Mouse (Mus musculus): ENCODE measurements around the gene Mkrn1.

DNA sequence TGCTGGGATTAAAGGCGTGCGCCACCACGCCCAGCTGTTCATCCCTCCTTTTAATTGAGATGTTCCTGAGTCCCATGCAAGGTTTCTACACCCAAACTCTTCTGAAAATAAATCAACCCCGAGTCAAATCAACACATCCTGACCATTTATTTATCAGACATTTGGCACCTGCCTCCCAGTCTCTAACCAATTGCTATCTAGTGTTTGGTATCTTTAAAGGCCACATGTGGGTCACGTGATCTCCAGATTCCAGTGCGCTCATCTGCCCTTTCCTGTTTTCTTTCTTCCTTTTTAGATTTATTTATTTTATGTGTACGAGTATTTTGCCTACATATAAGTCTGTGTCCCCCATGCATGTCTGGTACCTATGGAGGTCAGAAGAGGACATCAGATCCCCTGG, 3.4 kb upstream of the Mkrn1 start:
- TF ChIP-seq CTCF (IDR thresholded peaks at IDR 0.05; ENCODE audit: low read depth) = no peak
- TF ChIP-seq EP300 (optimal IDR thresholded peaks at IDR 0.05) = no peak
